Mouse (Mus musculus): ENCODE measurements around the gene Mapkap1.

GRCm38 (mm10) chr2:34370725-34371440 lies 35.7 kb upstream of the Mapkap1 start:
- TF ChIP-seq MAX (IDR thresholded peaks at IDR 0.05; ENCODE audit: low read length) (no peak), USF2 (conservative IDR thresholded peaks at IDR 0.05; ENCODE audit: low read depth, low read length) (no peak), ZKSCAN1 (IDR thresholded peaks at IDR 0.05; ENCODE audit: borderline replicate concordance, low read depth, low read length) (no peak), CHD2 (IDR thresholded peaks at IDR 0.05; ENCODE audit: low read length) (no peak), E2F4 (IDR thresholded peaks at IDR 0.05; ENCODE audit: insufficient replicate concordance, low read depth, low read length) (no peak), POLR2A (IDR thresholded peaks at IDR 0.05; ENCODE audit: low read depth, low read length) (no peak), EP300 (IDR thresholded peaks at IDR 0.05; ENCODE audit: low read length) (no peak), SIN3A (IDR thresholded peaks at IDR 0.05; ENCODE audit: low read length) (no peak), CTCF (conservative IDR thresholded peaks at IDR 0.05 in 1 of 2, IDR thresholded peaks at IDR 0.05 in 1 of 2; ENCODE audit: low read depth in 2 of 2, low read length in 2 of 2) (no peak), ZNF384 (IDR thresholded peaks at IDR 0.05; ENCODE audit: low read depth, low read length) (no peak), CHD1 (IDR thresholded peaks at IDR 0.05; ENCODE audit: low read depth, low read length) (no peak), ETS1 (conservative IDR thresholded peaks at IDR 0.05; ENCODE audit: low read depth, low read length) (no peak), ZMIZ1 (IDR thresholded peaks at IDR 0.05; ENCODE audit: low read depth, low read length) (no peak), POLR2AphosphoS2 (IDR thresholded peaks at IDR 0.05; ENCODE audit: low read depth, low read length) (no peak)

Data from CH12.LX (cell line).